Mouse (Mus musculus): ENCODE data around the gene Gm28845. TPM values are rescaled to one million over a fixed set of nuclear protein-coding genes. Genes with fewer than 3 reads are reported as not detected.

The Gm28845 gene
- polyA plus RNA-seq, 1 experiment: 7.6 TPM

GRCm38 (mm10) chr1:65109196-65109595, 10.2 kb downstream of the Gm28845 start:
- TF ChIP-seq POLR2A (IDR thresholded peaks at IDR 0.05; ENCODE audit: low read depth, low read length) (no peak), CTCF (conservative IDR thresholded peaks at IDR 0.05; ENCODE audit: insufficient read depth, insufficient read length, low read depth, low read length) (no peak)
- Histone ChIP-seq H3K4me3 (ENCODE audit: insufficient read depth, low read depth, low read length) (no peak overlapping the region), H3K27ac (ENCODE audit: insufficient read depth, low read depth, low read length) (no peak overlapping the region), H3K36me3 (ENCODE audit: control insufficient read depth, insufficient read depth, low read length) (no peaks in the 10 kb centered on the region), H3K27me3 (replicated peaks; ENCODE audit: control insufficient read depth, insufficient read depth, low read length) (no peaks in the 10 kb centered on the region), H3K4me1 (ENCODE audit: control insufficient read depth, insufficient read depth, low read length) (peaks cover 12% of the 10 kb centered on the region)
- DNase-seq: no peak
- 88% methylated on average over 8 of the region's 8 CpGs for WGBS

GRCm38 (mm10) chr1:65107654-65108279, 11.6 kb downstream of the Gm28845 start:
- Histone ChIP-seq H3K27me3 (replicated peaks; ENCODE audit: control insufficient read depth, insufficient read depth, low read length) (no peaks in the 10 kb centered on the region), H3K4me1 (ENCODE audit: control insufficient read depth, insufficient read depth, low read length) (peaks cover 2% of the 10 kb centered on the region; the same call in 1 of the 2 replicates), H3K4me3 (ENCODE audit: insufficient read depth, low read depth, low read length) (no peak overlapping the region), H3K27ac (ENCODE audit: insufficient read depth, low read depth, low read length) (no peak overlapping the region), H3K36me3 (ENCODE audit: control insufficient read depth, insufficient read depth, low read length) (no peaks in the 10 kb centered on the region)
- DNase-seq: no peak
- WGBS: 88% methylated on average over 10 of the region's 10 CpGs
- TF ChIP-seq POLR2A (IDR thresholded peaks at IDR 0.05; ENCODE audit: low read depth, low read length): no peak
- no peak for TF ChIP-seq CTCF (conservative IDR thresholded peaks at IDR 0.05; ENCODE audit: insufficient read depth, insufficient read length, low read depth, low read length)

- Histone ChIP-seq H3K4me1 (ENCODE audit: control insufficient read depth, insufficient read depth, low read length) (no peaks in the 10 kb centered on the region), H3K27me3 (replicated peaks; ENCODE audit: control insufficient read depth, insufficient read depth, low read length) (no peaks in the 10 kb centered on the region), H3K27ac (ENCODE audit: insufficient read depth, low read depth, low read length) (no peak within 1 kb of the TSS), H3K36me3 (ENCODE audit: control insufficient read depth, insufficient read depth, low read length) (no peaks in the 10 kb centered on the region), H3K4me3 (ENCODE audit: insufficient read depth, low read depth, low read length) (no peak within 1 kb of the TSS)
- WGBS: 92% methylated on average over 11 of the region's 11 CpGs
- TF ChIP-seq CTCF (conservative IDR thresholded peaks at IDR 0.05; ENCODE audit: insufficient read depth, insufficient read length, low read depth, low read length) (no peak), POLR2A (IDR thresholded peaks at IDR 0.05; ENCODE audit: low read depth, low read length) (no peak)
- DNase-seq: no peak
These were observed 16.1 kb downstream of the Gm28845 start, which contains the start of gene Cryga for GRCm38 (mm10) chr1:65103273-65103672. Gene Cryga (minus strand): TSS chr1:65103373.

- WGBS: 86% methylated on average over 3 of the region's 3 CpGs
- H3K27ac ChIP-seq (ENCODE audit: insufficient read depth, low read depth, low read length): no peak overlapping the region
- TF ChIP-seq POLR2A (IDR thresholded peaks at IDR 0.05; ENCODE audit: low read depth, low read length) (no peak), CTCF (conservative IDR thresholded peaks at IDR 0.05; ENCODE audit: insufficient read depth, insufficient read length, low read depth, low read length) (no peak)
These were observed 22.4 kb downstream of the Gm28845 start for GRCm38 (mm10) chr1:65096953-65097352.

GRCm38 (mm10) chr1:65091566-65091965, 27.8 kb downstream of the Gm28845 start:
- Histone ChIP-seq H3K4me1 (ENCODE audit: control insufficient read depth, insufficient read depth, low read length) (no peaks in the 10 kb centered on the region), H3K27me3 (replicated peaks; ENCODE audit: control insufficient read depth, insufficient read depth, low read length) (no peaks in the 10 kb centered on the region), H3K36me3 (ENCODE audit: control insufficient read depth, insufficient read depth, low read length) (no peaks in the 10 kb centered on the region), H3K27ac (ENCODE audit: insufficient read depth, low read depth, low read length) (no peak overlapping the region), H3K4me3 (ENCODE audit: insufficient read depth, low read depth, low read length) (no peak overlapping the region)
- no peak for TF ChIP-seq POLR2A (IDR thresholded peaks at IDR 0.05; ENCODE audit: low read depth, low read length)
- no peak for TF ChIP-seq CTCF (conservative IDR thresholded peaks at IDR 0.05; ENCODE audit: insufficient read depth, insufficient read length, low read depth, low read length)
- whole genome bisulfite sequencing: 90% methylated on average over 3 of the region's 3 CpGs
- DNase-seq: no peak

More at GRCm38 (mm10) chr1:65096953-65097352, 22.4 kb downstream of the Gm28845 start:
- no peaks in the 10 kb centered on the region for H3K36me3 ChIP-seq (ENCODE audit: control insufficient read depth, insufficient read depth, low read length)
- no peaks in the 10 kb centered on the region for H3K27me3 ChIP-seq (replicated peaks; ENCODE audit: control insufficient read depth, insufficient read depth, low read length)
- DNase-seq: no peak
- no peaks in the 10 kb centered on the region for H3K4me1 ChIP-seq (ENCODE audit: control insufficient read depth, insufficient read depth, low read length)
- H3K4me3 ChIP-seq (ENCODE audit: insufficient read depth, low read depth, low read length): no peak overlapping the region

- TF ChIP-seq CTCF (conservative IDR thresholded peaks at IDR 0.05; ENCODE audit: insufficient read depth, insufficient read length, low read depth, low read length) (no peak), POLR2A (IDR thresholded peaks at IDR 0.05; ENCODE audit: low read depth, low read length) (no peak)
- no peaks in the 10 kb centered on the region for H3K36me3 ChIP-seq (ENCODE audit: control insufficient read depth, insufficient read depth, low read length)
- H3K27ac ChIP-seq (ENCODE audit: insufficient read depth, low read depth, low read length): no peak overlapping the region
- DNase-seq: peak; percentile 17
- no peaks in the 10 kb centered on the region for H3K27me3 ChIP-seq (replicated peaks; ENCODE audit: control insufficient read depth, insufficient read depth, low read length)
- H3K4me3 ChIP-seq (ENCODE audit: insufficient read depth, low read depth, low read length): no peak overlapping the region
- 44% methylated on average over 2 of the region's 2 CpGs for WGBS
- H3K4me1 ChIP-seq (ENCODE audit: control insufficient read depth, insufficient read depth, low read length): no peaks in the 10 kb centered on the region
These were observed 29.0 kb downstream of the Gm28845 start for GRCm38 (mm10) chr1:65090370-65090769.

- no peak for DNase-seq
- TF ChIP-seq POLR2A (IDR thresholded peaks at IDR 0.05; ENCODE audit: low read depth, low read length): no peak
- no peak for TF ChIP-seq CTCF (conservative IDR thresholded peaks at IDR 0.05; ENCODE audit: insufficient read depth, insufficient read length, low read depth, low read length)
- H3K4me3 ChIP-seq (ENCODE audit: insufficient read depth, low read depth, low read length): no peak overlapping the region
- no peaks in the 10 kb centered on the region for H3K36me3 ChIP-seq (ENCODE audit: control insufficient read depth, insufficient read depth, low read length)
- 68% methylated on average over 6 of the region's 6 CpGs for WGBS
- H3K27ac ChIP-seq (ENCODE audit: insufficient read depth, low read depth, low read length): no peak overlapping the region
- no peaks in the 10 kb centered on the region for H3K27me3 ChIP-seq (replicated peaks; ENCODE audit: control insufficient read depth, insufficient read depth, low read length)
- no peaks in the 10 kb centered on the region for H3K4me1 ChIP-seq (ENCODE audit: control insufficient read depth, insufficient read depth, low read length)
These were observed 30.6 kb downstream of the Gm28845 start for GRCm38 (mm10) chr1:65088567-65089356.

Data from kidney, adult 2 months (tissue).